Mouse (Mus musculus) liver, embryonic 12.5 days (tissue): Measurements from ENCODE around the gene Ccnl1. TPM values are rescaled to one million over a fixed set of nuclear protein-coding genes. Genes with fewer than 3 reads are reported as not detected.
A peak's percentile ranks its signal among the peaks of the same experiment; 100 is the strongest.

ENCODE experiments used
- ATAC-seq: fragments of 200-750 bp; cut with Nextera tagmentation; 2 replicates; pipeline ENCODE4 v1.8.0; 2017; ENCODE audit warnings: moderate number of reproducible peaks, mild to moderate bottlenecking, moderate library complexity
- H3K27ac ChIP-seq: fragments of 300-500 bp; sonication (generic); 2 replicates; pipeline ENCODE4 v1.5.1; 2016; ENCODE audit warnings: mild to moderate bottlenecking
- H3K27me3 ChIP-seq: fragments of 300-500 bp; sonication (generic); replicated peaks from 2 replicates; pipeline ENCODE4 v1.6.1; 2016; ENCODE audit warnings: mild to moderate bottlenecking, moderate library complexity
- H3K36me3 ChIP-seq: fragments of 300-500 bp; sonication (generic); 2 replicates; pipeline ENCODE4 v1.6.1; 2016; ENCODE audit warnings: mild to moderate bottlenecking, moderate library complexity
- H3K4me1 ChIP-seq: fragments of 300-500 bp; sonication (generic); 2 replicates; pipeline ENCODE4 v1.6.1; 2016
- H3K4me2 ChIP-seq: fragments of 300-500 bp; sonication (generic); 2 replicates; pipeline ENCODE4 v1.6.1; 2016; ENCODE audit warnings: mild to moderate bottlenecking, moderate library complexity
- H3K4me3 ChIP-seq: fragments of 300-500 bp; sonication (generic); 2 replicates; pipeline ENCODE4 v1.5.1; 2016; ENCODE audit warnings: mild to moderate bottlenecking, moderate library complexity
- H3K9ac ChIP-seq: fragments of 300-500 bp; sonication (generic); 2 replicates; pipeline ENCODE4 v1.6.1; 2016; ENCODE audit warnings: mild to moderate bottlenecking, moderate library complexity
- H3K9me3 ChIP-seq: fragments of 300-500 bp; sonication (generic); replicated peaks from 2 replicates; pipeline ENCODE4 v1.6.1; 2016; ENCODE audit warnings: mild to moderate bottlenecking, moderate library complexity
- WGBS: fragments of 180-500 bp; shearing (Covaris S2); methylation state at CpG from one replicate; pipeline ENCODE4 v1.1.7; 2016; ENCODE audit not compliant: insufficient replicate concordance; 5-methylcytosine and 5-hydroxymethylcytosine counted together
- polyA plus RNA-seq: library from polyadenylated mRNA; unstranded; fragments of >200 nt; fragmentation: Nextera tagmentation; extraction: Ambion mirVana; gene quantifications from 2 replicates; pipeline ENCODE4 v1.2.1, GENCODE M21; 2016

The Ccnl1 gene
- polyA plus RNA-seq, 1 experiment from 2014 or later: 74.8 TPM

- no peak overlapping the region for H3K4me3 ChIP-seq
- no peak overlapping the region for H3K4me2 ChIP-seq
- WGBS: 67% methylated on average over 11 of the region's 11 CpGs
- H3K4me1 ChIP-seq: no peaks in the 10 kb centered on the region
- H3K27me3 ChIP-seq: no peaks in the 10 kb centered on the region
- H3K9ac ChIP-seq: no peak overlapping the region
- no peak for ATAC-seq
- no peaks in the 10 kb centered on the region for H3K36me3 ChIP-seq
- peaks cover 4% of the 10 kb centered on the region; the same call in 1 of the 2 replicates for H3K9me3 ChIP-seq
- H3K27ac ChIP-seq: no peak overlapping the region
These were observed 45.8 kb downstream of the Ccnl1 start for GRCm38 (mm10) chr3:65912217-65912616.

- Histone ChIP-seq H3K36me3 (no peaks in the 10 kb centered on the region), H3K27ac (no peak overlapping the region), H3K9ac (no peak overlapping the region), H3K9me3 (peaks cover 4% of the 10 kb centered on the region; the same call in 1 of the 2 replicates), H3K27me3 (no peaks in the 10 kb centered on the region), H3K4me3 (no peak overlapping the region), H3K4me1 (no peaks in the 10 kb centered on the region), H3K4me2 (no peak overlapping the region)
- 64% methylated on average over 3 of the region's 3 CpGs for WGBS
- ATAC-seq: no peak
These were observed 46.8 kb downstream of the Ccnl1 start for GRCm38 (mm10) chr3:65911265-65911664.

GRCm38 (mm10) chr3:65909454-65909853 lies 48.6 kb downstream of the Ccnl1 start:
- H3K4me3 ChIP-seq: no peak overlapping the region
- no peak overlapping the region for H3K9ac ChIP-seq

GRCm38 (mm10) chr3:65907536-65907935 lies 50.5 kb downstream of the Ccnl1 start:
- peaks cover 5% of the 10 kb centered on the region for H3K4me1 ChIP-seq
- H3K4me3 ChIP-seq: no peak overlapping the region
- no peaks in the 10 kb centered on the region for H3K9me3 ChIP-seq
- no peaks in the 10 kb centered on the region for H3K36me3 ChIP-seq
- H3K27ac ChIP-seq: no peak overlapping the region
- ATAC-seq: no peak
- H3K27me3 ChIP-seq: 0 out of 2 replicates have a peak, but pooled peaks cover 5% of the 10 kb centered on the region
- 79% methylated on average over 4 of the region's 4 CpGs for WGBS
- no peak overlapping the region for H3K9ac ChIP-seq
- no peak overlapping the region for H3K4me2 ChIP-seq

More at GRCm38 (mm10) chr3:65909454-65909853, 48.6 kb downstream of the Ccnl1 start:
- ATAC-seq: no peak
- H3K9me3 ChIP-seq: no peaks in the 10 kb centered on the region
- H3K4me2 ChIP-seq: no peak overlapping the region
- H3K36me3 ChIP-seq: no peaks in the 10 kb centered on the region
- 67% methylated on average over 2 of the region's 2 CpGs for WGBS
- H3K27me3 ChIP-seq: no peaks in the 10 kb centered on the region
- H3K4me1 ChIP-seq: peaks cover 4% of the 10 kb centered on the region
- no peak overlapping the region for H3K27ac ChIP-seq

GRCm38 (mm10) chr3:65905281-65906169 lies 52.5 kb downstream of the Ccnl1 start:
- Histone ChIP-seq H3K4me2 (no peak overlapping the region), H3K4me1 (peaks cover 5% of the 10 kb centered on the region), H3K9me3 (no peaks in the 10 kb centered on the region), H3K36me3 (no peaks in the 10 kb centered on the region), H3K9ac (no peak overlapping the region), H3K27me3 (0 out of 2 replicates have a peak, but pooled peaks cover 5% of the 10 kb centered on the region), H3K27ac (0 out of 2 replicates have a peak overlapping the region, but pooled peaks have one; percentile 0), H3K4me3 (no peak overlapping the region)
- ATAC-seq: no peak
- WGBS: 19% methylated on average over 7 of the region's 7 CpGs

- Histone ChIP-seq H3K4me3 (no peak overlapping the region), H3K9ac (no peak overlapping the region), H3K4me2 (no peak overlapping the region), H3K9me3 (no peaks in the 10 kb centered on the region), H3K27ac (no peak overlapping the region), H3K4me1 (peaks cover 5% of the 10 kb centered on the region), H3K36me3 (no peaks in the 10 kb centered on the region), H3K27me3 (0 out of 2 replicates have a peak, but pooled peaks cover 5% of the 10 kb centered on the region)
- peak; percentile 21; the same call in 1 of the 2 replicates for ATAC-seq
- WGBS: 24% methylated on average over 6 of the region's 6 CpGs
These were observed 53.3 kb downstream of the Ccnl1 start for GRCm38 (mm10) chr3:65904711-65905110.

- no peaks in the 10 kb centered on the region for H3K9me3 ChIP-seq
- no peak overlapping the region for H3K4me3 ChIP-seq
- H3K9ac ChIP-seq: no peak overlapping the region
- no peak overlapping the region for H3K27ac ChIP-seq
- WGBS: 28% methylated on average over 4 of the region's 4 CpGs
- no peak overlapping the region for H3K4me2 ChIP-seq
- peaks cover 5% of the 10 kb centered on the region for H3K4me1 ChIP-seq
- no peaks in the 10 kb centered on the region for H3K36me3 ChIP-seq
- H3K27me3 ChIP-seq: 0 out of 2 replicates have a peak, but pooled peaks cover 5% of the 10 kb centered on the region
- ATAC-seq: no peak
These were observed 53.9 kb downstream of the Ccnl1 start for GRCm38 (mm10) chr3:65904106-65904505.

GRCm38 (mm10) chr3:65898598-65899278 lies 59.3 kb downstream of the Ccnl1 start:
- no peak overlapping the region for H3K4me3 ChIP-seq
- 62% methylated on average over 8 of the region's 8 CpGs for WGBS
- ATAC-seq: no peak
- no peaks in the 10 kb centered on the region for H3K9me3 ChIP-seq
- H3K27me3 ChIP-seq: 0 out of 2 replicates have a peak, but pooled peaks cover 5% of the 10 kb centered on the region
- no peak overlapping the region for H3K9ac ChIP-seq
- no peak overlapping the region for H3K27ac ChIP-seq
- H3K4me2 ChIP-seq: no peak overlapping the region
- H3K36me3 ChIP-seq: no peaks in the 10 kb centered on the region
- peaks cover 20% of the 10 kb centered on the region for H3K4me1 ChIP-seq

GRCm38 (mm10) chr3:65897233-65897993 lies 60.6 kb downstream of the Ccnl1 start:
- Histone ChIP-seq H3K36me3 (no peaks in the 10 kb centered on the region), H3K27me3 (no peaks in the 10 kb centered on the region), H3K9ac (no peak overlapping the region), H3K4me1 (peaks cover 20% of the 10 kb centered on the region), H3K4me3 (no peak overlapping the region), H3K27ac (no peak overlapping the region), H3K4me2 (peak overlapping the region; percentile 36; the same call in 1 of the 2 replicates), H3K9me3 (no peaks in the 10 kb centered on the region)
- WGBS: 9% methylated on average over 3 of the region's 3 CpGs
- peak; percentile 77 for ATAC-seq
